Mouse (Mus musculus): Measurements from ENCODE around the gene Ankrd61.

- TF ChIP-seq CTCF (IDR thresholded peaks at IDR 0.05; ENCODE audit: low read depth, low read length) (no peak), EP300 (IDR thresholded peaks at IDR 0.05; ENCODE audit: insufficient read depth, low read depth, low read length) (no peak), POLR2A (IDR thresholded peaks at IDR 0.05; ENCODE audit: insufficient read depth, low read length) (no peak)
Observed at GRCm38 (mm10) chr5:143927875-143928274, 30.4 kb upstream of the Ankrd61 start, which contains the start of gene Gm42421.

Measured in ES-Bruce4 (cell line).